Mouse (Mus musculus) E14TG2a.4 (cell line): ENCODE data around the gene Sugct.

Experiments
- CTCF ChIP-seq: conservative IDR thresholded peaks from 2 replicates; pipeline ENCODE4 v1.5.1; 2014; ENCODE audit warnings: low read length
- NANOG ChIP-seq: IDR thresholded peaks from 2 replicates; pipeline ENCODE4 v1.6.1; 2014; ENCODE audit warnings: borderline replicate concordance, low read length, mixed read lengths
- POU5F1 ChIP-seq: IDR thresholded peaks from 2 replicates; pipeline ENCODE4 v1.6.1; 2014; ENCODE audit warnings: low read length, borderline replicate concordance

GRCm38 (mm10) chr13:16831840-16832239 lies 863.5 kb downstream of the Sugct start:
- TF ChIP-seq CTCF: no peak
- no peak for TF ChIP-seq NANOG
- TF ChIP-seq POU5F1: no peak
